Mouse (Mus musculus): ENCODE results near the gene Phb. TPM values are rescaled to one million over a fixed set of nuclear protein-coding genes. Genes with fewer than 3 reads are reported as not detected.

Gene Phb
- polyA plus RNA-seq (2015; fragmentation: Nextera tagmentation; extraction: Ambion mirVana), result 124 and 127 TPM in 2 replicates

DNA sequence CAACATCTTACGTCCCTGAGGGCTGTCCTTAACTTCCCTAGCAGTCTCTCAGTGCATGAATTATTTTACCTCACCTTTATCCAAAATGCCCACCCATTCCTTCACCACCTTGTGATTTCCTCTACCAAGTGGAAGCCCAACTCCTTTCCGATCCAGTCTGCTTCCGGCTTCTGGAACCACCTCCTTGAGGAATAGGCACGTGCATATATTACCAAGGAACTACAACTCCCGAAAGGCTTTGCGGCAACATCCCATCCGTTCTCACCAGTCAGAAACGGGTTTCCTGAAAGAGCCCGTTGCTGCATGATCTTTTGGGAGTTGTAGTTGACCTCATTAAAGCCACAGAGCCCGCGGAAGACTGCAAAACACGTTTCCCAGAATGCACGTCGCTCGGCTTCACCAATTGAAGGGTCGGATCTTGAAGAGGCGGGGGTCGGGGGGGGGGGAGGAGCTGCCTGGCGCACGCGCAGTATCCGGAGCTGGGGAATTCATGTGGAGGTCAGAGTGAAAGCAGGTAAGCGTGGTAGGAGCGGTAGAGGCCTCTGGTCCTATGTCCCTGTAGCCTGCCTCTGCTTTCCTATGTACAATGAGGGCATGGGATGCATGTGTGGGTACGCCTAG lies at the start of gene Phb:
TSS of gene Phb (plus strand) at position 429 of the 621 bp plus-strand sequence.

DNA sequence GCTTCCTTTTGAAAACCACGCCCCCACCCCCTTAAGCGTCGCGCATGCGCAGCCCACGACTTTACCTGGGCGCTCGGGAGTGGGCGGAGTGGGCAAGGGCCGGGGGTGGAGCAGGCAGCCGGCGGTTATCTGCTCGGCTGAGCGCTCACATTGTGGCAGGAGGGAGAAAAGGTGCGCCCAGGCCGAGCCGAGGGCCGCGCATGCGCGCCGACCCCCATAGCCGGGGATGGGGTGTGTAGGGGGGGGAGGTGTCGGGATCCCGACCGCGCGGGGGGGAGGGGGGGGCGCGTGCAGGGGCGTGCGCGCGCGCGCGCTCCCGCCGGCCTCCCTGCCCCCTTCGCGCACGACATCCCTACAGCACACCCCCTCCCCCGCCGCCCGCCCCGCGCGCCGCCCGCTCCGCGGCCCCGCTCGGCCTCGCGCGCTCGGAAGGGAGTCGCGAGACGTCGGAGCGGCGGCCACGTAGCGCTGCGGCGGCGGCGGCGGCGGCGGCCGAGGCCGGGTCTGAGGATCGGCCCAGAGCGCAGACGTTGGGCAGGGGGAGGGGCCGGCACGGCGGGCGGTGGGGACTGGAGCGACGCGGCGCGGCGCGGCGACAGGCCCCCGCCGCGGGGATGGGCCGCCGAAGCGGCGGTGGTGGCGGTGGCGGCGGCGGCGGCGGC lies 45.9 kb downstream of the Phb start, which contains the start of gene Zfp652:
TSS of gene Zfp652 (plus strand) at position 111 of the 662 bp plus-strand sequence.

DNA sequence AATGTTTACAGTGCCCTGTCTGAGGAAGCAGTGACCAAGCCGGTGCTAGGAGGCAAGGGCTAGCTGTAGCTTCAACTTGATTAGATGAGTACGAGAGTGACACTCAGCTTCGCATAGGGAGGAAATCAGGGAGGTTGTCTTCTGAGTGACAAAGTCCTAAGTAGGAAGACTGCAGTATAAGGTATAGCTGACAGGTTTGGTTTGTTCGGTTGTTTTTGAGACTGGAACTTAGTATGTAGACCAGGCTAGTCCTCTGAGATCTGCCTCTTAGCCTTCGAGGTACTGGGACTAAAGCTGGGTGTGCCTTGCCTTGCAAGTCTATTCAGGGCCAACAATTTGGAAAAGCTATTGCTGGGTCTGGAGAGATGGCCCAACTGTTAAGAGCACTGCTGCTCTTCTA lies 56.5 kb downstream of the Phb start, which contains the start of gene B130006D01Rik:
TSS of gene B130006D01Rik (plus strand) at position 301 of the 400 bp plus-strand sequence.

Other genes with a start within 250 kb of the Phb start
- 0.49 and 0.91 TPM in 2 replicates for gene Nxph3, start 152.4 kb upstream of the Phb start, polyA plus RNA-seq (2015; fragmentation: Nextera tagmentation; extraction: Ambion mirVana)
- gene Ngfr, start 79.2 kb upstream of the Phb start, polyA plus RNA-seq (2015; fragmentation: Nextera tagmentation; extraction: Ambion mirVana), result 3.2 and 3.6 TPM in 2 replicates
- gene Zfp652, start 45.7 kb downstream of the Phb start, polyA plus RNA-seq (2015; fragmentation: Nextera tagmentation; extraction: Ambion mirVana), result 10.1 and 13.0 TPM in 2 replicates
- gene B130006D01Rik, start 56.6 kb downstream of the Phb start, polyA plus RNA-seq (2015; fragmentation: Nextera tagmentation; extraction: Ambion mirVana), result 1.1 and 1.5 TPM in 2 replicates
- gene Phospho1, start 157.5 kb downstream of the Phb start, polyA plus RNA-seq (2015; fragmentation: Nextera tagmentation; extraction: Ambion mirVana), result 4.4 and 5.4 TPM in 2 replicates
- 45.6 and 53.0 TPM in 2 replicates for gene Gngt2, start 170.3 kb downstream of the Phb start, polyA plus RNA-seq (2015; fragmentation: Nextera tagmentation; extraction: Ambion mirVana)
- gene Abi3, start 175.5 kb downstream of the Phb start, polyA plus RNA-seq (2015; fragmentation: Nextera tagmentation; extraction: Ambion mirVana), result 10.3 and 17.7 TPM in 2 replicates
- 0.29 and 0.55 TPM in 2 replicates for gene B4galnt2, start 247.9 kb downstream of the Phb start, polyA plus RNA-seq (2015; fragmentation: Nextera tagmentation; extraction: Ambion mirVana)

Data from spleen, postnatal 0 days (tissue).